Mouse (Mus musculus): ENCODE measurements at regions not wholly inside any gene's neighbourhood (a gene's known extent, or its start where the extent isn't known, plus 50 kb on each side); places are given as distances from the start of the nearest gene placed in this dataset.

DNA sequence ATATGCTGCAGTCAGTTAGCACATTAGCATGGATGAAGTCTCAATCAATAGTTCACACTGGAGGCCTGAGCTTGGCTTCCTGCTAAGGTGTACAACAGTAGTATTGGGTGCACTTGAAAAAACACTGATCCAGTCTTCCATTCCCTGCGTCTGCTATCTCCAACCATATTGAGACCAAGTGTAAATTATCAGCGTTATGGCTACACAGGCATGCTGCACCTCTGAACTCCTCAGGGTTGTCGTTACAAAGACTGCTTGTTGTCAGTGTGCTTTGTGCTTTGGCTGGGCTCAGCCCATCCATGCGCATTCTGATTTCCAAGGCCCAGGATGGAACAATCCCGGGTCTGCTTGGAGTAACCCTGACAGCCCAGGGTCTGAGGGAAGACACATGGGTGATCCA, 80.7 kb upstream of the Podxl start:
- no peak overlapping the region for H3K4me3 ChIP-seq (ENCODE audit: low read length)
- H3K27me3 ChIP-seq (ENCODE audit: control insufficient read depth, insufficient read depth, low read length): no peaks in the 10 kb centered on the region
- H3K36me3 ChIP-seq (ENCODE audit: control insufficient read depth, insufficient read depth, low read length): no peaks in the 10 kb centered on the region
- H3K27ac ChIP-seq (ENCODE audit: low read depth, low read length): no peak overlapping the region
- WGBS: 76% methylated on average over 5 of the region's 5 CpGs
- no peak overlapping the region for H3K4me2 ChIP-seq (replicated peaks; ENCODE audit: low read depth, low read length)
- no peak overlapping the region for H3K9ac ChIP-seq (ENCODE audit: low read depth, low read length)
- no peak for ATAC-seq (ENCODE audit: low FRiP score, low TSS enrichment)
- H3K9me3 ChIP-seq (ENCODE audit: control insufficient read depth, low read length): no peaks in the 10 kb centered on the region
- H3K4me1 ChIP-seq (ENCODE audit: control insufficient read depth, insufficient read depth, low read length): no peaks in the 10 kb centered on the region; the same call in 1 of the 2 replicates

DNA sequence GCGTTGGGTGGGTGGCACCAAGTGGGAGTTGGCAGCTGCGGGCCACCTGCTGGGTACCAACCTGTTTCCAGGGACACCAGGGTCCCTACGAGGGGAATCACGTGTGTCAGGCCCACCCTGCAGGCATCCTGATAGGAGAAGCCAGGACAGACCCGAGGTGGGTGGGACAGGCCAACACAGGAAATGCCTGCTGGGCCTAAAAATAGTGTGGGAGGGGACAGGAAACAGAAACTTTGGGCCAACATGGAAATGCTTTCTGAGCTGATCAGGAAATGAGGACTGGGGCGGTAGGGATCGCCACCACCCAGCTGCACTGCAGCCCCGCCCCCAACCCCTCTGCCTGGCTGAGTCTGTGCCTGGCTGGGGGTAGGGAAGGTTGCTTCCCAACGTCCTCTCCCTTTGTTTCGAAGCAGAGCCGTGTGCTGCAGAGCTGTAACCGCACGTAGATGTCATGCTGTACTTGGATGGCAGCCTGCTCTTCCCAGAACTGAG, 78.7 kb upstream of the Podxl start:
- Histone ChIP-seq H3K36me3 (ENCODE audit: control insufficient read depth, insufficient read depth, low read length) (no peaks in the 10 kb centered on the region), H3K4me3 (ENCODE audit: low read length) (no peak overlapping the region), H3K4me1 (ENCODE audit: control insufficient read depth, insufficient read depth, low read length) (no peaks in the 10 kb centered on the region; the same call in 1 of the 2 replicates), H3K27ac (ENCODE audit: low read depth, low read length) (peak overlapping the region; percentile 38; the same call in 1 of the 2 replicates), H3K9ac (ENCODE audit: low read depth, low read length) (no peak overlapping the region), H3K9me3 (ENCODE audit: control insufficient read depth, low read length) (no peaks in the 10 kb centered on the region), H3K4me2 (replicated peaks; ENCODE audit: low read depth, low read length) (0 out of 2 replicates have a peak overlapping the region, but pooled peaks have one; percentile 11), H3K27me3 (ENCODE audit: control insufficient read depth, insufficient read depth, low read length) (no peaks in the 10 kb centered on the region)
- peak; percentile 75 for ATAC-seq (ENCODE audit: low FRiP score, low TSS enrichment)
- 34% methylated on average over 13 of the region's 13 CpGs for WGBS

DNA sequence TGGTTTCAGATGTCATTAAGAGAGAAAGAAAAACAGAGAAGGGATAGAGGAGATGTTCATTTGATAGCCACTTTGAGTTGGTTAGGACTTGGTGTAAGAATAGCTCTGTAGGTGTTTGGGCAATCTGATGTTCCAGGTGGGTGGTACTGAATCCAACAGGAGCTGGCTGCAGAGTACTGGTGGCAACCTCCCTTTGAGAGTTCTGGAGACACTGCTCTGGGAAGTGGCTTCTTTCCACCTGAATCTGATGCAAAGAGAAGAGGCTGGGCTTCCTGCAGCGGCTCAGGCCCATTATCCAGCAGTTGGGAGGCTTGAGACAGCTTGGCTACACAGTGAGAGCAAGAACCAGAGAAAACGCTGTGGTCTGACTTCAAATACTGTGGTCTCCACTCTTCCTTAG, 77.0 kb upstream of the Podxl start:
- Histone ChIP-seq H3K4me2 (replicated peaks; ENCODE audit: low read depth, low read length) (no peak overlapping the region), H3K4me3 (ENCODE audit: low read length) (no peak overlapping the region), H3K9me3 (ENCODE audit: control insufficient read depth, low read length) (no peaks in the 10 kb centered on the region), H3K27me3 (ENCODE audit: control insufficient read depth, insufficient read depth, low read length) (no peaks in the 10 kb centered on the region), H3K9ac (ENCODE audit: low read depth, low read length) (no peak overlapping the region), H3K4me1 (ENCODE audit: control insufficient read depth, insufficient read depth, low read length) (peaks cover 6% of the 10 kb centered on the region), H3K36me3 (ENCODE audit: control insufficient read depth, insufficient read depth, low read length) (no peaks in the 10 kb centered on the region), H3K27ac (ENCODE audit: low read depth, low read length) (no peak overlapping the region)
- 67% methylated on average over 2 of the region's 2 CpGs for WGBS
- no peak for ATAC-seq (ENCODE audit: low FRiP score, low TSS enrichment)

DNA sequence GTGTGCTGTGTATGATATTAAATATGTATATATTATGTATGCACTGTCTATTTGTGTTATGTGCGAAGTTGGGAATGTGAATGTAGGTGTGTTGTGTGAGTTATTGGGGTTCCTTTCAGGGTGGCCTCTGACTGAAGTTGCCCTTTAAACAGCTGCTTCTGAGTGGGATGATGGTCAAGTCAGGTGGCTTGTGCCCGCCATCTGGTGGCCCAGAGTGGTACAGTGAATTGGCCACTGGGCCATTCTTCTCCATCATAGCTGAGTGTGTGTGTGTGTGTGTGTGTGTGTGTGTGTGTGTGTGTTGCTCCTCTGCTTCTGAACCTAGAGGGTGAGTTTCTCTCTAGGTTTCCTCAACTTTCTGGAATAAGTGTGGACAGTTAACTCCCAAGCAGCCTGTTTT, 75.7 kb upstream of the Podxl start:
- Histone ChIP-seq H3K27me3 (ENCODE audit: control insufficient read depth, insufficient read depth, low read length) (no peaks in the 10 kb centered on the region), H3K4me1 (ENCODE audit: control insufficient read depth, insufficient read depth, low read length) (peaks cover 6% of the 10 kb centered on the region), H3K27ac (ENCODE audit: low read depth, low read length) (no peak overlapping the region), H3K4me2 (replicated peaks; ENCODE audit: low read depth, low read length) (no peak overlapping the region), H3K4me3 (ENCODE audit: low read length) (no peak overlapping the region), H3K36me3 (ENCODE audit: control insufficient read depth, insufficient read depth, low read length) (no peaks in the 10 kb centered on the region), H3K9me3 (ENCODE audit: control insufficient read depth, low read length) (no peaks in the 10 kb centered on the region), H3K9ac (ENCODE audit: low read depth, low read length) (no peak overlapping the region)
- WGBS: 15% methylated on average over 2 of the region's 2 CpGs
- ATAC-seq (ENCODE audit: low FRiP score, low TSS enrichment): 0 out of 2 replicates have a peak, but pooled peaks have one; percentile 36

DNA sequence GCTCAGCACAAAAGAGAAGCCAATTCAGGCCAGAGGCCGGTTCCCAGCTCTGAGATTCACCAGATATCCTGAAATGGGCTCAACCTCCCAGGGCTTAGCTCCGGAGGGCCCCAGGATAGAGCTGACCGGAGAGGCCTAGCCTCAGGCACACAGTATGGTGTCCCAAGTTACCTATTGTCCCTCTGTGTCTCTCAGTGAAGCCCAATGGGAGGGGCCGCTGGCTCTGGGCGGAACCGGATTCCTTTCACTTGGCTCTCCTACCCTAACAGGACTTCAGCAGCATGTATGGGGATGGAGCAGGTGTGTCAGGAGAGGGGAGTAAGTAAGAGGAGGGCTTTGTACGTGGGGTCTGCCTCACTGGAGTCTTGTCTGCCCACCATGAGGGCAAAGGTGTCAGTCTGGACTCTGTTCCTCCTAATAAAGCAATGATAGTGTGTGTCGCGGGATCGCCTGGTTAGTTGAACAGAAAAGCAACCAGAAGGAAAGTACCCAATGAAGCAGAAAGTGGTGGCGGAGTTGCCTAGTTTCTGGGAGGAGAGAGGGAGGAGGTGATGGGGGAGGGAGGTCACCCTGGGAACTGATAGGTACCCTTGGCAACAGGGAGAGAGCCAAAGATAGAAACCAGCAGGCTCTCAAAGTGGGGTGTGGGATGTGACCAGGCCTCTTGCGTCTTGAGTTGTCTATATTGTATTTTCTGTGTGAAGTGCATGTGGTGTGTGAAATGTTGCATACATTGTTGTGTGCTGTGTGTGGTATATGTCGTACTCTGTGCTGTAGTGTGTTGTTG, 74.8 kb upstream of the Podxl start:
- Histone ChIP-seq H3K4me2 (replicated peaks; ENCODE audit: low read depth, low read length) (no peak overlapping the region), H3K9ac (ENCODE audit: low read depth, low read length) (no peak overlapping the region), H3K9me3 (ENCODE audit: control insufficient read depth, low read length) (no peaks in the 10 kb centered on the region), H3K27ac (ENCODE audit: low read depth, low read length) (no peak overlapping the region), H3K4me3 (ENCODE audit: low read length) (no peak overlapping the region), H3K36me3 (ENCODE audit: control insufficient read depth, insufficient read depth, low read length) (no peaks in the 10 kb centered on the region), H3K27me3 (ENCODE audit: control insufficient read depth, insufficient read depth, low read length) (no peaks in the 10 kb centered on the region), H3K4me1 (ENCODE audit: control insufficient read depth, insufficient read depth, low read length) (peaks cover 6% of the 10 kb centered on the region)
- ATAC-seq (ENCODE audit: low FRiP score, low TSS enrichment): no peak
- WGBS: 52% methylated on average over 13 of the region's 13 CpGs

DNA sequence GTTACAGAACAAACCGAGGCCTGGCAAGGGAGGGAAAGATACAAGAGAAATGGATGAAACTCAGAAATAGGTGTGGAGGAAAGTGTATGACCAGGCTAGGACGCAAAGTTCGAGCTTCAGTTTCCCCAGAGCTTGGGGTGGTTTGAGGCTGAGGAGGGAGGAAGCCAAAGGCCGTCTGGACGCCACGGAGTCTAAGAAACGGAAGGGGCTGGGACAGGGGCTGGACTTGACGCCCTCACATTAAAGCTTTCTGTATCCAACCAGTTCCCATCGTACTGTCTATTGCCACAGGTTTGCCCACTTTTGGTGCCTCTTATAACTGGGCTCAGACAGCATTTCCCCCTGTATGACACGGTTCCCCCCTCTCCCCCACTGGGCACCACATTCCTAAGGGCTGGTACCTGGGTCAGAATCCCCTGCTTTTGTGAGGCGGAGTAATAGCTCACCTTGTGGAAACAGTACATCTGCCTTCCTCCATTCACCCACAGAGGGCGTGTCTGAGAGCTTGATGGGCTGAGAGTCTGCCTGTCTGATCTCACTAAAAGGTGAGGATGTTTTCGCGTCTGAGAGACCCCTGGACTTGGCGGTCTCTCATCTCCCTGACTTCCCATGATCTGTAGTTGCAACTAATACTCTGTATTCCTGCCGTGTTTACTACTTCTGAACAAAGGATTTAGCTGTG, 73.7 kb upstream of the Podxl start:
- Histone ChIP-seq H3K9me3 (ENCODE audit: control insufficient read depth, low read length) (no peaks in the 10 kb centered on the region), H3K4me3 (ENCODE audit: low read length) (no peak overlapping the region), H3K27me3 (ENCODE audit: control insufficient read depth, insufficient read depth, low read length) (no peaks in the 10 kb centered on the region), H3K4me2 (replicated peaks; ENCODE audit: low read depth, low read length) (no peak overlapping the region; the same call in 1 of the 2 replicates), H3K36me3 (ENCODE audit: control insufficient read depth, insufficient read depth, low read length) (no peaks in the 10 kb centered on the region), H3K4me1 (ENCODE audit: control insufficient read depth, insufficient read depth, low read length) (peaks cover 6% of the 10 kb centered on the region), H3K9ac (ENCODE audit: low read depth, low read length) (no peak overlapping the region), H3K27ac (ENCODE audit: low read depth, low read length) (no peak overlapping the region)
- ATAC-seq (ENCODE audit: low FRiP score, low TSS enrichment): no peak
- 13% methylated on average over 16 of the region's 16 CpGs for WGBS

DNA sequence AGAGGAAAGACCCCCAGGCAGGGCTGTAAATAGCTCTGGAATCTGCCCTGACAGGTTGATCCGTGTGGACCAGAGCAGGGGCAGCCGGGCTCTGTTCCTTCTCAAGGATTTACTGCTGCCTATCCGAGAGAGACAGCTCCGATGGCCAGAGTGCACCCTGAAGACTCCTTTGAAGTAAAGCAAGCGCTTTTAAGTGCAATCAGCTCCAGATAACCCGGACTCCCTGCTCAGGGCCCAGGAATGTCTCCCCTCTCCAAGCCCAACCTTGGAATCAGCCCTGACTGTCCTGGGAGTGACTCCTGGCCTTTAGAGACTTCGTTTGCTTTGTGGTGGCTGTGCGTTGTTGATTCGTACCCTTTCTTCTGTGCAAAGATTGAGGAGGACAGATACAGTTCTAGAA, 73.2 kb upstream of the Podxl start:
- peak overlapping the region; percentile 5; the same call in 1 of the 2 replicates for H3K4me2 ChIP-seq (replicated peaks; ENCODE audit: low read depth, low read length)
- H3K4me1 ChIP-seq (ENCODE audit: control insufficient read depth, insufficient read depth, low read length): peaks cover 6% of the 10 kb centered on the region; the same call in 1 of the 2 replicates
- no peak overlapping the region for H3K9ac ChIP-seq (ENCODE audit: low read depth, low read length)
- no peaks in the 10 kb centered on the region for H3K36me3 ChIP-seq (ENCODE audit: control insufficient read depth, insufficient read depth, low read length)
- no peak overlapping the region for H3K27ac ChIP-seq (ENCODE audit: low read depth, low read length)
- 10% methylated on average over 9 of the region's 9 CpGs for WGBS
- no peak for ATAC-seq (ENCODE audit: low FRiP score, low TSS enrichment)
- no peaks in the 10 kb centered on the region for H3K27me3 ChIP-seq (ENCODE audit: control insufficient read depth, insufficient read depth, low read length)
- no peaks in the 10 kb centered on the region for H3K9me3 ChIP-seq (ENCODE audit: control insufficient read depth, low read length)
- no peak overlapping the region for H3K4me3 ChIP-seq (ENCODE audit: low read length)

DNA sequence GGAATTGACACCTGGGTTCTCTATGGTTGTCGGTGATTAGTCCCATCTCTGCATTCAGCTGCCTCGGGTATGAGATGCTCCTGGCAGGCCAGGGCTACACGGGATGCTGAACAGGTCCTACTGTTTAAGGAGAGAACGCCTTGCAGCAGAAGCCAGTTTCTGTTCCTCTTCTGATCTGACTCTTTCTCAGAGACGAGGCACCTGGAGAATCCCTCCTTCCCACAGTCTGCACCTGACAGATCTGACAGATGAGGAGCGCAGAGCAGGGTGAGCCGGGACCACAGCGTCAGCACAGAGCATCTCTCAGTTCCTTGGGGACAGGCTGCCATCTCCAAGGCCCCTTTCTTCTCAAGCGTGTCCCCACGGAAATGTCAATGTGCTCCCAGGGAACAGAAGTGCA, 68.7 kb upstream of the Podxl start:
- H3K4me1 ChIP-seq (ENCODE audit: control insufficient read depth, insufficient read depth, low read length): peaks cover 6% of the 10 kb centered on the region; the same call in 1 of the 2 replicates
- no peaks in the 10 kb centered on the region for H3K36me3 ChIP-seq (ENCODE audit: control insufficient read depth, insufficient read depth, low read length)
- no peak overlapping the region for H3K9ac ChIP-seq (ENCODE audit: low read depth, low read length)
- H3K4me2 ChIP-seq (replicated peaks; ENCODE audit: low read depth, low read length): no peak overlapping the region
- H3K9me3 ChIP-seq (ENCODE audit: control insufficient read depth, low read length): no peaks in the 10 kb centered on the region
- H3K27ac ChIP-seq (ENCODE audit: low read depth, low read length): no peak overlapping the region
- H3K4me3 ChIP-seq (ENCODE audit: low read length): no peak overlapping the region
- 71% methylated on average over 10 of the region's 10 CpGs for WGBS
- no peaks in the 10 kb centered on the region for H3K27me3 ChIP-seq (ENCODE audit: control insufficient read depth, insufficient read depth, low read length)
- ATAC-seq (ENCODE audit: low FRiP score, low TSS enrichment): no peak

DNA sequence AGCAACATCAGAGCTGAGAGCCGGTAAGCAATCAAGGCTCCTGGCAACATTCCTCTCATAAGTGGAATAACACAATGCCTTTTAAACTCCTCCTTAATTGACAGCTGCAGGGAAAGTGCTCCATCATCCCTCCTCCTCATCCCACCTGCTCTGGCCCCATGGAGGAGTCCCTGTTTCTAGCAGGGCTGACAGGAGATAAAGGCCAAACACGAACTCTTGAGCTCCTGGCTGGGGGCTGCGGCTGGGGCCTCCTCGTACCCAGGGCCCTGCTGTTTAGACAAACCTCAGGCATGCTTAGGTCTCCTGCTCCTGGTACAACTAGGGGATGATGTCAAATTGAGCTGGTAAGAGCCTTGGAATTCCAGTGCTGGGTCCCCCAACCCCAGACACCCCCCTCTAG, 66.2 kb upstream of the Podxl start:
- no peak for ATAC-seq (ENCODE audit: low FRiP score, low TSS enrichment)
- Histone ChIP-seq H3K9me3 (ENCODE audit: control insufficient read depth, low read length) (no peaks in the 10 kb centered on the region), H3K4me1 (ENCODE audit: control insufficient read depth, insufficient read depth, low read length) (no peaks in the 10 kb centered on the region), H3K27ac (ENCODE audit: low read depth, low read length) (no peak overlapping the region), H3K36me3 (ENCODE audit: control insufficient read depth, insufficient read depth, low read length) (no peaks in the 10 kb centered on the region), H3K4me3 (ENCODE audit: low read length) (no peak overlapping the region), H3K9ac (ENCODE audit: low read depth, low read length) (no peak overlapping the region), H3K27me3 (ENCODE audit: control insufficient read depth, insufficient read depth, low read length) (no peaks in the 10 kb centered on the region), H3K4me2 (replicated peaks; ENCODE audit: low read depth, low read length) (no peak overlapping the region)
- 54% methylated on average over 4 of the region's 4 CpGs for WGBS

All from kidney, embryonic 14.5 days (tissue).